Mouse (Mus musculus) myocyte (in vitro differentiated cells): ENCODE measurements around the gene Fam189a1. TPM values are rescaled to one million over a fixed set of nuclear protein-coding genes. Genes with fewer than 3 reads are reported as not detected.

Experiments
- H3K27me3 ChIP-seq: one replicate; pipeline ENCODE4 v1.6.1; 2011; ENCODE audit not compliant: control insufficient read depth, insufficient read depth, insufficient read length
- H3K36me3 ChIP-seq: one replicate; pipeline ENCODE4 v1.6.1; 2011; ENCODE audit not compliant: control insufficient read depth, insufficient read depth
- H3K4me2 ChIP-seq: one replicate; pipeline ENCODE4 v1.6.1; 2011; ENCODE audit warnings: low read depth, control low read depth
- H3K4me3 ChIP-seq: one replicate; pipeline ENCODE4 v1.5.1; 2011; ENCODE audit warnings: mild to moderate bottlenecking, control low read depth, moderate library complexity
- H3K79me2 ChIP-seq: one replicate; pipeline ENCODE4 v1.6.1; 2011; ENCODE audit not compliant: control insufficient read depth, insufficient read depth
- H3ac ChIP-seq: one replicate; pipeline ENCODE4 v1.6.1; 2011; ENCODE audit not compliant: control insufficient read depth, insufficient read length
- CEBPB ChIP-seq: IDR thresholded peaks from 2 replicates; pipeline ENCODE4 v1.6.1; 2011; ENCODE audit warnings: mild to moderate bottlenecking, moderate library complexity; ENCODE audit not compliant: poor library complexity, insufficient read depth, severe bottlenecking
- E2F4 ChIP-seq: IDR thresholded peaks from one replicate; pipeline ENCODE4 v1.6.1; 2011; ENCODE audit warnings: mild to moderate bottlenecking, control low read depth, moderate library complexity; ENCODE audit not compliant: insufficient read depth
- MAX ChIP-seq: IDR thresholded peaks from one replicate; pipeline ENCODE4 v1.6.1; 2011; ENCODE audit warnings: low read depth, mild to moderate bottlenecking, control low read depth
- MYOD1 ChIP-seq, 3 experiments: IDR thresholded peaks; one replicate each; pipeline ENCODE4 v1.6.1; 2011; ENCODE audit warnings: control low read depth in 2 of 3, low read depth in 2 of 3, mild to moderate bottlenecking in 2 of 3, moderate library complexity in 1 of 3; ENCODE audit not compliant: insufficient read length in 2 of 3, control insufficient read depth in 1 of 3
- MYOG ChIP-seq, 3 experiments: IDR thresholded peaks; one replicate each; pipeline ENCODE4 v1.6.1; 2011; ENCODE audit warnings: control low read depth in 2 of 3, low read depth in 2 of 3, mild to moderate bottlenecking in 2 of 3; ENCODE audit not compliant: insufficient read length in 2 of 3, control insufficient read depth in 1 of 3, insufficient read depth in 1 of 3
- POLR2A ChIP-seq: IDR thresholded peaks from one replicate; pipeline ENCODE4 v1.6.1; 2011; ENCODE audit warnings: low read depth, mild to moderate bottlenecking, control low read depth, moderate library complexity; ENCODE audit not compliant: insufficient read length
- POLR2AphosphoS2 ChIP-seq: IDR thresholded peaks from one replicate; pipeline ENCODE4 v1.6.1; 2011; ENCODE audit warnings: low read depth, control low read depth; ENCODE audit not compliant: insufficient read length
- REST ChIP-seq: IDR thresholded peaks from one replicate; pipeline ENCODE4 v1.6.1; 2011; ENCODE audit warnings: mild to moderate bottlenecking, control low read depth, moderate library complexity; ENCODE audit not compliant: insufficient read depth, insufficient read length
- SRF ChIP-seq: IDR thresholded peaks from one replicate; pipeline ENCODE4 v1.6.1; 2011; ENCODE audit warnings: low read depth; ENCODE audit not compliant: control insufficient read depth, insufficient read length
- TCF12 ChIP-seq: IDR thresholded peaks from one replicate; pipeline ENCODE4 v1.6.1; 2011; ENCODE audit warnings: mild to moderate bottlenecking, control low read depth; ENCODE audit not compliant: poor library complexity, insufficient read depth, severe bottlenecking
- TCF3 ChIP-seq: IDR thresholded peaks from one replicate; pipeline ENCODE4 v1.6.1; 2011; ENCODE audit warnings: low read depth, control low read depth; ENCODE audit not compliant: insufficient read length
- USF1 ChIP-seq: IDR thresholded peaks from one replicate; pipeline ENCODE4 v1.6.1; 2011; ENCODE audit warnings: low read depth, mild to moderate bottlenecking, control low read depth, moderate library complexity
- polyA plus RNA-seq: library from polyadenylated mRNA; unstranded; fragments of >200 nt; fragmentation: generic; extraction: Trizol; gene quantifications from one replicate; pipeline ENCODE4 v1.2.1, GENCODE M21; 2012; ENCODE audit warnings: missing spikeins

Fam189a1 gene
- polyA plus RNA-seq, 1 experiment, result 0.38 TPM

GRCm38 (mm10) chr7:64741333-64742307 lies 414.8 kb downstream of the Fam189a1 start:
- Histone ChIP-seq H3K36me3 (no peaks in the 10 kb centered on the region), H3ac (no peak overlapping the region), H3K4me2 (no peak overlapping the region), H3K27me3 (peaks cover 6% of the 10 kb centered on the region), H3K79me2 (no peaks in the 10 kb centered on the region), H3K4me3 (no peak overlapping the region)
- no peak for TF ChIP-seq TCF12

DNA sequence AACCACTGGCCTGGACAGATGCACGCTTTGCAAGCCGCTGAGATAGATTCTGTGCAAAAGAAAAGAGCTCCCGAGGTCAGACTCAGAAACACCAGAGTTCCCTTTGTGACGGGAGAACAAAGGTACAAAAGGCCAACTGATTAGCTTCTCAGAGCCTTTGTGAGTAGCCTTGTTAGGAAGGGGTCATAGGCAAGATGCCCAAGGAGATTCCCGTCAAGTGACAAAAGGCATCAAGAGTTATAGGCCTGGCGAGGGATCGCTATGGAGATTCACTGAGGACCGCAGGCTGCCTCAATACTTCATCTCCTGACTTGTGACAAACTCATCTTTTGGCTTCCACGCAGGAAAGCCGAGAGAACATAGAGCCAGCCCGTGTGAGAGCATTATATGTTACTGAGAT lies 417.2 kb downstream of the Fam189a1 start:
- Histone ChIP-seq H3K36me3 (no peaks in the 10 kb centered on the region), H3K27me3 (no peaks in the 10 kb centered on the region), H3K4me3 (no peak overlapping the region), H3K4me2 (no peak overlapping the region), H3K79me2 (no peaks in the 10 kb centered on the region), H3ac (no peak overlapping the region)
- no peak for TF ChIP-seq MYOD1 (IDR thresholded peaks at IDR 0.05; ENCODE audit: control insufficient read depth in 1 of 3, insufficient read length in 2 of 3, low read depth in 2 of 3)
- no peak for TF ChIP-seq MYOG (IDR thresholded peaks at IDR 0.05; ENCODE audit: control insufficient read depth in 1 of 3, insufficient read depth in 1 of 3, insufficient read length in 2 of 3, low read depth in 2 of 3)
- no peak for TF ChIP-seq CEBPB
- TF ChIP-seq MAX, result no peak
- TF ChIP-seq TCF12, result no peak
- TF ChIP-seq TCF3, result no peak
- no peak for TF ChIP-seq SRF
- TF ChIP-seq POLR2A, result no peak
- TF ChIP-seq USF1, result no peak
- no peak for TF ChIP-seq REST
- no peak for TF ChIP-seq POLR2AphosphoS2

- Histone ChIP-seq H3K4me2 (no peak overlapping the region), H3K79me2 (no peaks in the 10 kb centered on the region), H3K27me3 (no peaks in the 10 kb centered on the region), H3ac (no peak overlapping the region), H3K36me3 (no peaks in the 10 kb centered on the region), H3K4me3 (no peak overlapping the region)
- no peak for TF ChIP-seq MAX
- TF ChIP-seq E2F4, result no peak
- no peak for TF ChIP-seq CEBPB
- TF ChIP-seq TCF3, result no peak
- TF ChIP-seq REST, result no peak
- TF ChIP-seq MYOD1 (IDR thresholded peaks at IDR 0.05; ENCODE audit: control insufficient read depth in 1 of 3, insufficient read length in 2 of 3, low read depth in 2 of 3), result no peak
- TF ChIP-seq POLR2AphosphoS2, result no peak
- no peak for TF ChIP-seq TCF12
- TF ChIP-seq POLR2A, result no peak
- TF ChIP-seq MYOG (IDR thresholded peaks at IDR 0.05; ENCODE audit: control insufficient read depth in 1 of 3, insufficient read depth in 1 of 3, insufficient read length in 2 of 3, low read depth in 2 of 3), result no peak
- TF ChIP-seq SRF, result no peak
- TF ChIP-seq USF1, result no peak
These were observed 426.6 kb downstream of the Fam189a1 start for GRCm38 (mm10) chr7:64729785-64730184.

DNA sequence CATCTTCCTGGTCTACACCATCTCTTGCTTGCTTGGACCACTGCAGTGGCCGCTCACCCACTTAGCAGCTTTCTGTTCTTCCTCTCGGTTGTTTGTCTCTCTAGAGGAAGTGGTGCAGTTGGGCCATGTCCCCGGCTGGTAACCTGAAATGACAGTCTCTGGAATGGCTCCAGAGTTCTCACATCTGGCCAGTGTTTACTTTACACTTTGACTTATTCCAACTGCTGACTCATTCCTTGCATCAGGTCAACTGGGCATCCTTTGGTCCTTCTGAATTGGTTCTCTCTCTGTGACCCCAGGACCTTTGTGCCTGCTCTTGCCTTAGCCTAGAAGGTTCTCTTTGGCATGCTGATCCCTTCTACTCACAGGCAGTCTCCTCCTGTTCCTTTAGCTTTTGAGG lies 427.6 kb downstream of the Fam189a1 start:
- H3K36me3 ChIP-seq, result no peaks in the 10 kb centered on the region
- H3K4me2 ChIP-seq, result no peak overlapping the region
- no peak for TF ChIP-seq USF1
- TF ChIP-seq CEBPB, result no peak
- TF ChIP-seq E2F4, result no peak
- TF ChIP-seq MYOG (IDR thresholded peaks at IDR 0.05; ENCODE audit: control insufficient read depth in 1 of 3, insufficient read depth in 1 of 3, insufficient read length in 2 of 3, low read depth in 2 of 3), result no peak
- TF ChIP-seq MAX, result no peak
- TF ChIP-seq MYOD1 (IDR thresholded peaks at IDR 0.05; ENCODE audit: control insufficient read depth in 1 of 3, insufficient read length in 2 of 3, low read depth in 2 of 3), result no peak
- no peaks in the 10 kb centered on the region for H3K79me2 ChIP-seq
- H3K27me3 ChIP-seq, result no peaks in the 10 kb centered on the region
- no peak overlapping the region for H3K4me3 ChIP-seq
- no peak overlapping the region for H3ac ChIP-seq

- no peak overlapping the region for H3K4me2 ChIP-seq
- no peak overlapping the region for H3ac ChIP-seq
- no peaks in the 10 kb centered on the region for H3K79me2 ChIP-seq
- no peak for TF ChIP-seq REST
- TF ChIP-seq MYOG (IDR thresholded peaks at IDR 0.05; ENCODE audit: control insufficient read depth in 1 of 3, insufficient read depth in 1 of 3, insufficient read length in 2 of 3, low read depth in 2 of 3), result no peak
- H3K36me3 ChIP-seq, result no peaks in the 10 kb centered on the region
- H3K4me3 ChIP-seq, result no peak overlapping the region
- H3K27me3 ChIP-seq, result no peaks in the 10 kb centered on the region
These were observed 428.2 kb downstream of the Fam189a1 start for GRCm38 (mm10) chr7:64728181-64728591.
